Mouse (Mus musculus): Measurements from ENCODE around the gene Greb1. TPM values are rescaled to one million over a fixed set of nuclear protein-coding genes. Genes with fewer than 3 reads are reported as not detected.

Greb1 gene
- 0.02 TPM in 1 of 2 replicates, not detected in the other for total RNA-seq (2015)
- 0.04 and 0.17 TPM in 2 replicates for total RNA-seq (2017)

GRCm38 (mm10) chr12:16800259-16800958 lies at the start of gene Greb1:
Gene Greb1, minus strand, starts transcription at chr12:16800886.
- ATAC-seq (replicated peaks; ENCODE audit: poor library complexity): no peak; the same call in 1 of the 2 replicates

- no peak for ATAC-seq (replicated peaks; ENCODE audit: poor library complexity)
Observed at GRCm38 (mm10) chr12:16849821-16850220, 49.1 kb upstream of the Greb1 start.

GRCm38 (mm10) chr12:16848501-16848900 lies 47.8 kb upstream of the Greb1 start:
- no peak for ATAC-seq (replicated peaks; ENCODE audit: poor library complexity)

GRCm38 (mm10) chr12:16847204-16847792 lies 46.6 kb upstream of the Greb1 start:
- no peak for ATAC-seq (replicated peaks; ENCODE audit: poor library complexity)

GRCm38 (mm10) chr12:16844623-16845592 lies 44.2 kb upstream of the Greb1 start:
- no peak for ATAC-seq (replicated peaks; ENCODE audit: poor library complexity)

- peak; percentile 39; the same call in 1 of the 2 replicates for ATAC-seq (replicated peaks; ENCODE audit: poor library complexity)
Observed at GRCm38 (mm10) chr12:16840842-16841782, 40.4 kb upstream of the Greb1 start.

- ATAC-seq (replicated peaks; ENCODE audit: poor library complexity): no peak
Observed at GRCm38 (mm10) chr12:16837766-16838165, 37.1 kb upstream of the Greb1 start.

- ATAC-seq (replicated peaks; ENCODE audit: poor library complexity): no peak
Observed at GRCm38 (mm10) chr12:16836188-16836587, 35.5 kb upstream of the Greb1 start.

GRCm38 (mm10) chr12:16834701-16835100 lies 34.0 kb upstream of the Greb1 start:
- ATAC-seq (replicated peaks; ENCODE audit: poor library complexity): no peak

GRCm38 (mm10) chr12:16831071-16831470 lies 30.4 kb upstream of the Greb1 start:
- 0 out of 2 replicates have a peak, but pooled peaks have one; percentile 27 for ATAC-seq (replicated peaks; ENCODE audit: poor library complexity)

GRCm38 (mm10) chr12:16829785-16830184 lies 29.1 kb upstream of the Greb1 start:
- peak; percentile 48; the same call in 1 of the 2 replicates for ATAC-seq (replicated peaks; ENCODE audit: poor library complexity)

GRCm38 (mm10) chr12:16828505-16828904 lies 27.8 kb upstream of the Greb1 start:
- ATAC-seq (replicated peaks; ENCODE audit: poor library complexity): peak; percentile 78

GRCm38 (mm10) chr12:16823701-16824100 lies 23.0 kb upstream of the Greb1 start:
- no peak for ATAC-seq (replicated peaks; ENCODE audit: poor library complexity)

GRCm38 (mm10) chr12:16822181-16822734 lies 21.6 kb upstream of the Greb1 start:
- no peak for ATAC-seq (replicated peaks; ENCODE audit: poor library complexity)

GRCm38 (mm10) chr12:16820761-16821160 lies 20.1 kb upstream of the Greb1 start:
- no peak for ATAC-seq (replicated peaks; ENCODE audit: poor library complexity)

- ATAC-seq (replicated peaks; ENCODE audit: poor library complexity): no peak
Observed at GRCm38 (mm10) chr12:16818513-16818912, 17.8 kb upstream of the Greb1 start.

GRCm38 (mm10) chr12:16817147-16817546 lies 16.5 kb upstream of the Greb1 start:
- peak; percentile 85 for ATAC-seq (replicated peaks; ENCODE audit: poor library complexity)

- ATAC-seq (replicated peaks; ENCODE audit: poor library complexity): peak; percentile 11; the same call in 1 of the 2 replicates
Observed at GRCm38 (mm10) chr12:16811477-16811876, 10.8 kb upstream of the Greb1 start.

- peak; percentile 71 for ATAC-seq (replicated peaks; ENCODE audit: poor library complexity)
Observed at GRCm38 (mm10) chr12:16810525-16811431, 10.1 kb upstream of the Greb1 start, which contains the start of gene E2f6. Gene E2f6, plus strand, starts transcription at chr12:16810963.
